Mouse (Mus musculus): ENCODE data around the gene Uck2. TPM values are rescaled to one million over a fixed set of nuclear protein-coding genes. Genes with fewer than 3 reads are reported as not detected.
A peak's percentile ranks its signal among the peaks of the same experiment; 100 is the strongest.

The Uck2 gene
- polyA plus RNA-seq, 2 experiments, result 15.3 to 42.6 TPM

DNA sequence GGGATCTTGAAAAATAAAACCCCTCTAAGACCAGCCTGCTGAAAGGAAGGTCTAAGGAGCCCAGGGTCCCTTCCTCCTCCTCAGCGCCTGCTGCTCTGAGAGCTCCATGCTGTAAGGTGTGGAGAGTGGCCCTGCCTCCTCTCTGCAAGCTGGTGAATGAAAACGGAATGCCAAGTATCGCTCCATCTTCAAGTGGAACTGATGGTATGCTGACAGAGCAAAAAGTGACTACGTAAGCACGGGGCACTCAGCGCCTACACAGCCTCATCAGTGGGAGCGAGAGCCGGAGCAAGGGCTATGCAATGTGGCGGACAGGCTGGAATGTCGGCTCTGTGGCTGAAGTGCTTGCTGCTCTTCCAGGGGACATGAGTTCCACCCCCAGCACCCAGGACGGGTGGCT lies 47.3 kb downstream of the Uck2 start:
- 88% methylated on average over 11 of the region's 11 CpGs for WGBS (ENCODE audit: insufficient replicate concordance)
- Histone ChIP-seq H3K9me3 (ENCODE audit: control insufficient read depth, low read length) (no peaks in the 10 kb centered on the region), H3K27me3 (ENCODE audit: control insufficient read depth, insufficient read depth, low read length) (no peaks in the 10 kb centered on the region), H3K36me3 (replicated peaks; ENCODE audit: control insufficient read depth, insufficient read depth, low read depth) (peaks cover 5% of the 10 kb centered on the region), H3K27ac (no peak overlapping the region), H3K4me3 (ENCODE audit: insufficient read depth in 1 of 2, low read depth in 2 of 2, low read length in 2 of 2) (no peak overlapping the region), H3K4me2 (ENCODE audit: low read depth) (no peak overlapping the region), H3K9ac (replicated peaks) (no peak overlapping the region), H3K4me1 (replicated peaks; ENCODE audit: control insufficient read depth in 2 of 2, insufficient read depth in 2 of 2, low read length in 1 of 2) (peaks cover 0 to 3% of the 10 kb centered on the region in 2 experiments; a peak in 2 of 4 replicates)
- TF ChIP-seq CTCF (IDR thresholded peaks at IDR 0.05; ENCODE audit: low read depth), result no peak
- TF ChIP-seq EP300 (IDR thresholded peaks at IDR 0.05; ENCODE audit: low read depth), result no peak
- DNase-seq (ENCODE audit: low read depth in 3 of 3, low spot score in 3 of 3), result no peak
- no peak for ATAC-seq (ENCODE audit: insufficient read depth)

DNA sequence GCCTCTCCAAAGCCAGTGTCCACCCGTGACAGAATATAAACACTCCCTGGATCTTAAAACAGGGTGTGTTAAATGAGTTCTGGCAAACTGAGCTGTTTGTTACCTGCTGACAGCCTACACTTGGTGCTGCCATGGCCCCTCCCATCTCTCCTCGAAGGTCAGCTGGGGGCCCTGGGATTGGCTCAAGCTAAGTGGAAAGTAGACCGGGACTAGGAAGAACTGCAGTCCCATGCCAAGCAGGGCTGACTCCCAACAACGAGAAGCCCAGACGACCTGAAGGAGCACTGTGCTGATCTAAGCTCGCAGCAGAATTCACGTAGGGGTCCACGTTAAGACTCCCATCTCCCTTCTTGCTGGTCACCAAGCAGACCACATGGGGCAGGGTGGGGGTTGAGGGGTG lies 48.3 kb downstream of the Uck2 start:
- Histone ChIP-seq H3K27ac (no peak overlapping the region), H3K4me3 (ENCODE audit: insufficient read depth in 1 of 2, low read depth in 2 of 2, low read length in 2 of 2) (no peak overlapping the region), H3K27me3 (ENCODE audit: control insufficient read depth, insufficient read depth, low read length) (no peaks in the 10 kb centered on the region), H3K9ac (replicated peaks) (no peak overlapping the region), H3K9me3 (ENCODE audit: control insufficient read depth, low read length) (no peaks in the 10 kb centered on the region), H3K4me1 (replicated peaks; ENCODE audit: control insufficient read depth in 2 of 2, insufficient read depth in 2 of 2, low read length in 1 of 2) (peaks cover 0 to under 1% of the 10 kb centered on the region in 2 experiments; a peak in 1 of 4 replicates), H3K4me2 (ENCODE audit: low read depth) (no peak overlapping the region), H3K36me3 (replicated peaks; ENCODE audit: control insufficient read depth, insufficient read depth, low read depth) (peaks cover 5% of the 10 kb centered on the region)
- 74% methylated on average over 8 of the region's 8 CpGs for WGBS (ENCODE audit: insufficient replicate concordance)
- DNase-seq (ENCODE audit: low read depth in 3 of 3, low spot score in 3 of 3) (no peak), ATAC-seq (ENCODE audit: insufficient read depth) (no peak)
- TF ChIP-seq CTCF (IDR thresholded peaks at IDR 0.05; ENCODE audit: low read depth), result no peak
- no peak for TF ChIP-seq EP300 (IDR thresholded peaks at IDR 0.05; ENCODE audit: low read depth)

DNA sequence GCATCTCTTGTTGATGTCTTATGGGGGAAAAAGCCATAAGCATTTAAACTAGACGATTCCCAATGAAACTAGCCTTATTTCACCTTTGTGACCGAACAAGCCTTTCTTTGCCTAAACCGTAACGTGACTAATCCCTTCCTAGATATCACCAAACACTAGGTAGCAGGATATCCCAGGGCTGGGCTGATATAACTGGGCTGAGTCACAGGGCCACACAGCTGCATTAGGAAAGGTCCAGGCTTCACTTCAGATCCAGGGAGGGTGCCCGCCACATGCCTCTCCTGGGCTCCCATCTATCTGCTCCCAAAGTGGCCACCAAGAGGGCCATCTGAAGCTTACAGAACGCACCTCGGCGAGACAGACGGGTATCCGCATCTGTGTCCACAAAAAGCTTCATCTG lies 50.8 kb downstream of the Uck2 start:
- no peaks in the 10 kb centered on the region for H3K9me3 ChIP-seq (ENCODE audit: control insufficient read depth, low read length)
- no peak for DNase-seq (ENCODE audit: low read depth in 3 of 3, low spot score in 3 of 3)
- no peaks in the 10 kb centered on the region for H3K4me1 ChIP-seq (replicated peaks; ENCODE audit: control insufficient read depth in 2 of 2, insufficient read depth in 2 of 2, low read length in 1 of 2)
- TF ChIP-seq EP300 (IDR thresholded peaks at IDR 0.05; ENCODE audit: low read depth) (no peak), CTCF (IDR thresholded peaks at IDR 0.05; ENCODE audit: low read depth) (no peak)
- no peak overlapping the region for H3K4me2 ChIP-seq (ENCODE audit: low read depth)
- 84% methylated on average over 10 of the region's 10 CpGs for WGBS (ENCODE audit: insufficient replicate concordance)
- H3K27ac ChIP-seq, result no peak overlapping the region
- no peaks in the 10 kb centered on the region for H3K27me3 ChIP-seq (ENCODE audit: control insufficient read depth, insufficient read depth, low read length)
- ATAC-seq (ENCODE audit: insufficient read depth), result no peak
- H3K9ac ChIP-seq (replicated peaks), result no peak overlapping the region
- peaks cover 5% of the 10 kb centered on the region for H3K36me3 ChIP-seq (replicated peaks; ENCODE audit: control insufficient read depth, insufficient read depth, low read depth)
- no peak overlapping the region for H3K4me3 ChIP-seq (ENCODE audit: insufficient read depth in 1 of 2, low read depth in 2 of 2, low read length in 2 of 2)

DNA sequence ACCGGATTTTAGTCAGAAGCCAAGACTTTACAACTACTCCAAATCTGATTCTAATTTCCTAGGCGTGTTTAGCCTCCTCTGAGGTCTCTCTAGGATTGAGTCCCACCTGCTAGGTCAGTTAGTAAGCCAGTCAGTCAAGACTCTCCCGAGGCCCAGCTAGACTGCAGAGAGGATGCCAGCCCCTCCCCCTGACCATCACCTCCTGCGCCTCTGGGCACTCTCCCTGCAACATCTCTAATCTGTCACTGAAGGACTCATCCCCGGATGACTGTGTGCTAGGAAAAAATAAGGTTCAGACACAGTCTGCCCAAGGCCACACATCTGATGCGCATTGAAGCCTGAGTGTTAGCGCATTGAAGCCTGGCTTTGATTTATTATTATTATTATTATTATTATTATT lies 52.2 kb downstream of the Uck2 start:
- Histone ChIP-seq H3K36me3 (replicated peaks; ENCODE audit: control insufficient read depth, insufficient read depth, low read depth) (peaks cover 5% of the 10 kb centered on the region), H3K4me2 (ENCODE audit: low read depth) (no peak overlapping the region), H3K4me1 (replicated peaks; ENCODE audit: control insufficient read depth in 2 of 2, insufficient read depth in 2 of 2, low read length in 1 of 2) (no peaks in the 10 kb centered on the region), H3K4me3 (ENCODE audit: insufficient read depth in 1 of 2, low read depth in 2 of 2, low read length in 2 of 2) (no peak overlapping the region), H3K9me3 (ENCODE audit: control insufficient read depth, low read length) (no peaks in the 10 kb centered on the region), H3K9ac (replicated peaks) (no peak overlapping the region), H3K27ac (no peak overlapping the region), H3K27me3 (ENCODE audit: control insufficient read depth, insufficient read depth, low read length) (no peaks in the 10 kb centered on the region)
- DNase-seq (ENCODE audit: low read depth in 3 of 3, low spot score in 3 of 3) (no peak), ATAC-seq (ENCODE audit: insufficient read depth) (no peak)
- TF ChIP-seq EP300 (IDR thresholded peaks at IDR 0.05; ENCODE audit: low read depth) (no peak), CTCF (IDR thresholded peaks at IDR 0.05; ENCODE audit: low read depth) (no peak)
- 82% methylated on average over 7 of the region's 7 CpGs for WGBS (ENCODE audit: insufficient replicate concordance)

DNA sequence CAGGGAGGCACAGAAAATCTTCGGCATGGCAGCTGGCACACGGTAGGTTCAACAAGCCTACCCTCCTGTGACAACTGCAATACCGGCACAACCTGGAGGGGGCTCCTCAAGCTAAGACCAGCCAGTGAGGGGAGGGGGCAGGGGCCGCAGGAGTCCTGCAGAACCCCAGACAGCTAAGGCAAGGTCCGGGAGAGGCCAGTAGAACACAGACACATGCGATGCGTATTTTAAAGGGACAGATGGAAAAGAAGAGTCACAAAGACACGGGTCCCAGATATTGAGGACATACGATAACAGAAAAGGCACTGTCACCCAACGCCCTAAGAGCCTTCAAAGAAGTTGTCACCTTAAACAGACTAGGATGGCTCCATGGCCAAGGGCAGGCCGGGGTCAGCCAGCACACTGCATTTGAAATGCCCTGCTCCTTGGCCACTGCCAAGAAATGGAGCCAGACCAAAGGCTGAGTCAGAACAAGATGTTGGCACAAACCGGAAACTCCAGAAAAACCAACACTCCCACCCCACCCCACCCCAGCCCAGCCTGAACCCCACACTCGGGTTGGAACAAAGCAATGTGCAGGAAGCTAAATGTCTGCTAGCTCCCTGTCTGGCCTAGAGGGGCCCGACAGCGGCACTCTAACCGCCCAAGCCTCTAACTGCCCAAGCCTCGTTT lies 53.4 kb downstream of the Uck2 start:
- H3K9ac ChIP-seq (replicated peaks), result no peak overlapping the region
- no peak overlapping the region for H3K4me2 ChIP-seq (ENCODE audit: low read depth)
- H3K27me3 ChIP-seq (ENCODE audit: control insufficient read depth, insufficient read depth, low read length), result no peaks in the 10 kb centered on the region
- DNase-seq (ENCODE audit: low read depth in 3 of 3, low spot score in 3 of 3) (no peak), ATAC-seq (ENCODE audit: insufficient read depth) (no peak)
- peaks cover 5% of the 10 kb centered on the region for H3K36me3 ChIP-seq (replicated peaks; ENCODE audit: control insufficient read depth, insufficient read depth, low read depth)
- H3K4me1 ChIP-seq (replicated peaks; ENCODE audit: control insufficient read depth in 2 of 2, insufficient read depth in 2 of 2, low read length in 1 of 2), result no peaks in the 10 kb centered on the region
- H3K27ac ChIP-seq, result no peak overlapping the region
- 0 out of 2 replicates have a peak, but pooled peaks have one; percentile 18 for TF ChIP-seq CTCF (IDR thresholded peaks at IDR 0.05; ENCODE audit: low read depth)
- no peak for TF ChIP-seq EP300 (IDR thresholded peaks at IDR 0.05; ENCODE audit: low read depth)
- H3K4me3 ChIP-seq (ENCODE audit: insufficient read depth in 1 of 2, low read depth in 2 of 2, low read length in 2 of 2), result no peak overlapping the region
- no peaks in the 10 kb centered on the region for H3K9me3 ChIP-seq (ENCODE audit: control insufficient read depth, low read length)
- 76% methylated on average over 17 of the region's 17 CpGs for WGBS (ENCODE audit: insufficient replicate concordance)

Data from liver, embryonic 14.5 days (tissue).